Mouse (Mus musculus) gastrocnemius, postnatal 25 days (tissue): ENCODE measurements around the gene Mgat1. TPM values are rescaled to one million over a fixed set of nuclear protein-coding genes. Genes with fewer than 3 reads are reported as not detected.

ENCODE experiments used
- DNase-seq: peaks from one replicate; pipeline ENCODE4 v3.0.0; 2022
- total RNA-seq, 2 experiments: library from RNA; stranded (reverse); gene quantifications; 1 replicate in 1 of 2; 2 replicates in 1 of 2; pipeline ENCODE4 v1.2.3; 2021

The Mgat1 gene
- total RNA-seq, 2 experiments from 2014 or later, result 33.7 to 33.9 TPM

- DNase-seq, result no peak
Measured at GRCm38 (mm10) chr11:49241471-49241870, 2.5 kb upstream of the Mgat1 start.

GRCm38 (mm10) chr11:49242944-49243626 is 906 bp upstream of the Mgat1 start:
- no peak for DNase-seq

GRCm38 (mm10) chr11:49244595-49244930 is 572 bp downstream of the Mgat1 start:
- DNase-seq, result no peak

- DNase-seq, result peak; percentile 42
Measured at GRCm38 (mm10) chr11:49245176-49245575, 1.2 kb downstream of the Mgat1 start.

- no peak for DNase-seq
Measured at GRCm38 (mm10) chr11:49245634-49246415, 1.8 kb downstream of the Mgat1 start.

GRCm38 (mm10) chr11:49246523-49246922 is 2.5 kb downstream of the Mgat1 start:
- DNase-seq, result no peak

- DNase-seq, result no peak
Measured at GRCm38 (mm10) chr11:49247255-49247654, 3.3 kb downstream of the Mgat1 start.

- peak; percentile 32 for DNase-seq
Measured at GRCm38 (mm10) chr11:49248226-49248973, 4.4 kb downstream of the Mgat1 start.

- DNase-seq, result no peak
Measured at GRCm38 (mm10) chr11:49248974-49249700, 5.1 kb downstream of the Mgat1 start.

- DNase-seq, result no peak
Measured at GRCm38 (mm10) chr11:49249811-49250421, 5.9 kb downstream of the Mgat1 start.

- peak; percentile 92 for DNase-seq
Measured at GRCm38 (mm10) chr11:49250422-49251379, 6.7 kb downstream of the Mgat1 start.

GRCm38 (mm10) chr11:49251380-49251761 is 7.4 kb downstream of the Mgat1 start:
- no peak for DNase-seq

- no peak for DNase-seq
Measured at GRCm38 (mm10) chr11:49252048-49252447, 8.1 kb downstream of the Mgat1 start.

GRCm38 (mm10) chr11:49253035-49253434 is 9.0 kb downstream of the Mgat1 start:
- DNase-seq, result no peak

GRCm38 (mm10) chr11:49259296-49259695 is 15.3 kb downstream of the Mgat1 start:
- no peak for DNase-seq

- no peak for DNase-seq
Measured at GRCm38 (mm10) chr11:49259829-49260228, 15.8 kb downstream of the Mgat1 start.

- no peak for DNase-seq
Measured at GRCm38 (mm10) chr11:49260598-49261312, 16.8 kb downstream of the Mgat1 start.

- no peak for DNase-seq
Measured at GRCm38 (mm10) chr11:49261313-49261855, 17.4 kb downstream of the Mgat1 start.

GRCm38 (mm10) chr11:49262286-49262685 is 18.3 kb downstream of the Mgat1 start:
- no peak for DNase-seq

GRCm38 (mm10) chr11:49263149-49263548 is 19.2 kb downstream of the Mgat1 start:
- DNase-seq, result no peak
